Mouse (Mus musculus) heart, adult 9 months (tissue): ENCODE results near the gene Vat1l.

ENCODE experiments used
- DNase-seq, 2 experiments: peaks; one replicate each; pipeline ENCODE4 v3.0.0; 2022; ENCODE audit warnings: low spot score in 2 of 2

Gene Vat1l

DNA sequence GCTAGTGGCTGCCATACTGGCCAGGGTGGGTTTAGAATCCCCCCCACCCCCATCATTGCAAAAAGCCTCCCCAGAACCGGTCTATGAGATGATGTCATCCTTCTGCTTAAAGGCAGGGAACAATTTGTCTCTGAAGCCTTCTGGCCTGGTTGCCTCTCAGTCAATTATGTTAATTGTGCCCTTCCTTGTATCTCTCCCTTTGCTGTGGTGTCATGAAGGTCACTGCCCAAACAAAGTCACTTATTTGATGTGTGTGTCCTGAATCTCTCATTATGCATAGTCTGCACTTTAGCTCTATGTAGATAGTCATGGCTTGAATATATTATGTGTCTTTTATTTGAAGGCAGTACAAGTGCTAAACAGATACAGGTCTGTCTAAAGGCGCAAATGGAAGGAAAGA, 92.8 kb downstream of the Vat1l start:
- DNase-seq = no peak

DNA sequence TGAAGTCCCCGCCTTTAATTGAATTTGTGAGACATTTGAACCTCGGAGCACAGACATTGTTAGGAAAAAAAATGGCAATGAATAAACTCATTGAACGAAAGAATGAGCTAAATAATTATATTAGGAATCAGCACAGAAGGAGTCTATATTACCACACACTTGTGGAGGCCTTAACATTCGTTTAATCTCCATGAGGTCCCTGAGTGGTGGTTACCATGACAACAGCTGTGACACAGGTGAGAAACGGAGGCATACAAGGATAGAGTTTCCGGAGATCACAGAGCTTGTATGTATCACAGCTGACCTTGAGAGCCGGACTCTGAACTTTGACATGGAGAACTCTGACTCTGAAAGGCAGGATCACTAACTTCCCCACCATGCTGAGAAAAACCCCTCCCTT, 94.7 kb downstream of the Vat1l start:
- DNase-seq = no peak

DNA sequence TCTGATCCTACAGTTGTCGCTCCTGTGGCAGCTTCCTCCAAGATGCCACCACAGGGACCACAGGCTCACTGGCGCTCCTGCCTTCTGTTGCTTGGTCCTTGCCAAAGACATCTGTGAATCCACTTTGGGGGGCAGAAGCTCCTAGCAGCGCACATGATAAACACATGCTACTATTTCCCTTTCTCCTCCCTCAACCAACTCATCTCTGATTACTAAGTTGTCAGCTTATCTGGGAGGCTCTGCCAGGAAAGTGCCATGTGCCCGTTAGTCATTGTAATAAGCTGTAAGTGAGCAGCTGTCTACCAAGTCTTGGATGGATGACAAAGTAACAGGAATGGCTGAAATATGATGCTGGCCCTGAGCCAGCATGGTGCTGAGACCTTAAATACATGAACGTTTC, 100.9 kb downstream of the Vat1l start:
- DNase-seq = no peak

DNA sequence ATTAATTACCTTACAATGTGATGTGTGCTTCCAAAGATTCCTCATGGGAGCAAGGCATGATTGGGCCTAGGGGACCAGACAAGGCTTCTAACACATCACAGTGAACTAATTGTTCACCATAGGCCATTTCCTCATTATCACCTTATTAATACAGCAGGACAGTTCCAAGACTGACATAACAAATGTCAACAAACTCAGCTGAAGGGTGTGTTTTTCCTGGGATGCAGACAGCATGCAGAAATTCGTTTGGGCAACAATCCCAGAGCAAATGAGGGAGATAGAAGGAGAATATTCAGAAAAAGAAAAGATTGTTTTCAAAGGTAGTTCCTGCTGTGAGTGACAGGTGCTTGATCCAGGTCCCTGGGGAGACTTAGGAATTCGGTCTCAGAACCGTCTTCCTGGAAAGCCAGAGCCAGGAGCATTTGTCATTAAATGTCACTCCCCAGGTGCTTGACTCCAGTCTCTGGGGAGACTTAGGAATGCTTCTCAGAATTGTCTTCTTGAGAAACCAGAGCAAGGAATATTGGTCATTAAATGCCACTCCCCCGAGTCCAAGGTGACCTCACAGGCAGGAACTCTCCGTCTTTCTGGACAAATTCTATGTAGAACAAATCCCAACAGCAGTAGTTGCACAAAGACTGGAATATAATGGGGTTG, 109.4 kb downstream of the Vat1l start:
- no peak for DNase-seq

DNA sequence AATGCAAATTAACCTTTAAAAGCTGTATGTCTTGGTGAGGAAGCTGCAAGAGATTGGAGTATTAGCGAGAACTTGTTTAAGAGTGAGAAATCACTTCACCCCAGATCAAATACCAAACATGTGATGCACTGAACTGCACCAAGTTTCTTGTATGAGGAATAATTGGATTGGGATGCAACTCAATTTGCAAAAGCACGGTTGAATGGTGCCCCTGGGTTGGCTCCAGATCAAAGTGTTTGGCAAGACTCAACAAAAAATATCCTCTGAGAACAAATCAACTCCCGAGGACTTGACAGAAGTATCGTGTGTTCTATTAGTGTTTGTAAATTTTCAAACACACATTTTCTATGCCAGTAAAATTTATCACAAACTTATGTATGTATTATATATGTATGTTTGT, 112.7 kb downstream of the Vat1l start:
- no peak for DNase-seq

DNA sequence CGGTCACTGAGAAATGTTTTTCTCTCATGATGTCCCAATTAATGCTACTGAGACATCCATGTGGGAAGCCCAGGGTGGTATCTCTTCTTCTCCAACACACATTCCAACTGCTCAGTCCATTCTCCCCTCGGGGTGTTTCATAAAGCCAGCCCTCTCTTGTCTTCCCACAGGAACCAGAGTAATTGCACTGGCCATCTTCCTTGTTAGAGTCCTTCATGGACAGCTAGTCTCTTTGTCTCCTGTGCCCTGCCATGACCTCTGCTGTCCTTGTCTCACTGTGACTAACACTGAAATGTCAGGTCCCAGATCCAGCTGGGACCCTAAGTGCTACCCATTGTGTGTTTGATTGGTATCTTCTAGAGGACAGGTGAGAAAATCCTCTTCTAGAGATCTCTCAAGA, 116.7 kb downstream of the Vat1l start:
- DNase-seq = no peak

DNA sequence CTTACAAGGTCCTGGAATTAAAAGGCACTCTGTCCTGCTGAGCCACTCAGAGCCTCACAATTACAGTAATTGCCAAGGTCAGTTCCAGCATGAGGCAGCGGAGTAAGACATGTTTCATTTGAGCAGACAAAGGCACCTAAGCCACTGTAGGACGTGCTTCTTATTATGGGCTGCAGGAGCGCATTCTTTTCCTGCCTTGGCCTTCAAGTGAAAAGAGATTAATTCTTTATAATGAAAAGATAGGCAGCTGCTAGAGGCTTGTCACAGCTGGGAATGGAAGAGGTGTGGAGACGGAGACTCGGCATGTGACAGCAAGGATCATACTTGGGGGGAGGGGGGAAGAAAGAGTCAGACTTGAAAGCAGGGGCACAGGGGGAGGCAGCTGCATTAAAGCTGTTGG, 126.5 kb downstream of the Vat1l start:
- DNase-seq = no peak

DNA sequence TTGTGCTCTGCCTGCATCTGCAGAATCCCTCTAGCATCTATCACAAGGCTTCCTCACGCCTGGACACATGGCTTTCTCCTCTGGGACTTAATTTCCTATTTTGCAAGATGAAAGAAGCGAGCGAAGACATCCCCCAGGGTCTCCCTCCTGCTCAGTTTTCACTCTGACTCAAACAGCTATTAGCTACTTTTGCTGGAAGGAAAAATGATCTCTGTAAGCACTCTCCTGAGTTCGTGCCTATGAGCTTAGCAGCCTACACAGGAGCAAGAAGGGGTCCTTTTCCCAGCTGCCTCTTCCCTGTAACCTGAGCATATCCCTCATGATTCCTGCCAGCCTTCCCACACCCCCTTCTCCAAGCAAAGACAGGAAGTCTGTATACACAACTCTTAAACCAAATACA, 127.5 kb downstream of the Vat1l start:
- DNase-seq = no peak

DNA sequence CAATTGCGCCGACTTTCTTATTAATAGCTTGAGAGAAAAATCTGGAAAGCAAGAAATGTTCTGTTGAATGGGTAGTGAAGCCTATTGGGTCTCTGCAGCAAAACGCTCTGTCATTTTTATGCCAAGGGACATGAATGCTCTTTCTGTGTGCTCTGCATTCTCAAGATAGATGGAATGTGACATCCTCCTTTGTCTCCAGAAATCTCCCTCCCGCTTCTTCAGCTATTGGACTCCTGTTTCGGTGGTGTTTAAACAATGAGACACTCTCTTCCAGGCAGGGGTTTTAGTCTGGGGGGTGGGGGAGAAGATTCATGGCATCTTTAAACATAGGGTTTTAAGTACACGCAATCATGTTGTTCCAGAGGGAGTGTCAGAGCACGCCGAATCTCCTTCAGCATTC, 130.3 kb downstream of the Vat1l start:
- DNase-seq = no peak

DNA sequence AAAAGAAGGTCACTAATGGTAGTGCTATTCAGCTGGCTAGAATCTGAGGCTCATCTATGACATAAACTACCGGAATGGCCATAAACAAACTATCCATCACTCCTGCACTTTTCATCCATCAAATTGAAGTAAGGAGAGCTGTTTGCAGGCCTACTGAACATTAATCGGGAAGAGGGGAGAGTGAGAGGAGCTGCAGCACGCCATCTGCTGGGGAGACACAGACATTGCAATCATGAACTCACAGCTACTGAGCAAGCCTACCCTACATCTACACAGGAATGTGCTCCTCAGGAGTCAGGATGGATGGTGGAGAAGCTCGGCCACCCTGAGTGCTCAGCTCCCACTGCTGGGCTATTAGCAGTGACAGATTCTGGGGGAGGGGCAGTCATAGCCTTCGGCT, 136.9 kb downstream of the Vat1l start:
- no peak for DNase-seq

DNA sequence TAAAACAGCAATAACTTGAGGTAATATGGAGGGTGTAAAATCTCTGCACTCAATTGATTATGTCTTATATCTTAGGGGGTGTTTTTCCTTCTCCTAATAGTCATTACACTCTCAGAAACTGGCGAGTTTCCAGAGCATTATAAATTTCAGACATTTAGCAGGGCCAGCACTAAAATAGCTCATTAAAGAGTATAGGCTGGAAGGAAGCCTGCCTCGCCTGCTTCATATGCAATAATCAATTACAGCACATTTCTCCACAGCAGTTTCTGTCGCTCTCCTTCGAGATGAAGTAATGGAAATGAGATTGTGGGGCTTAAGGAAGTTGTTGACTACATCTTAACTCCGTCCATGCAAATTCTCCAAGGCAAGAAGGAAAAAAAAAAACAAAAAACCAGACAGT, 139.4 kb downstream of the Vat1l start:
- DNase-seq = no peak

DNA sequence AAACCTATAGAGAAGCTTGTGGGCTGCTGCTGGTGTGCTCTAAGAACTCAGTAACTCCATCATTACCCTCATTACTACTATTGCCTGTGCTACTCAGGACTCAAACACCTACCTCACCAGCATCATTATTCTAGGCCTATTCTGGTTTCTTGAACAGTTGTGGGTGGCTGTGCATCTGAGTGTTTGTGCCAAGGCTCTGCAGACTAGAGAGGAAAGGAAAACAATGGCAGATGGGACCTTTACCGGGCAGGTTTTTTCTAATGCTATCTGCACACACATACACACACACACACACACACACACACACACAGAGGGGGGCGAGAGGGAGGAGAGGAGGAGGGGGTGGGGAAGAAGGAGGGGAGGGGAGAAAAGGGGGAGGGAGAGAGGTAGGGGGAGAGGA, 140.6 kb downstream of the Vat1l start:
- DNase-seq = no peak

DNA sequence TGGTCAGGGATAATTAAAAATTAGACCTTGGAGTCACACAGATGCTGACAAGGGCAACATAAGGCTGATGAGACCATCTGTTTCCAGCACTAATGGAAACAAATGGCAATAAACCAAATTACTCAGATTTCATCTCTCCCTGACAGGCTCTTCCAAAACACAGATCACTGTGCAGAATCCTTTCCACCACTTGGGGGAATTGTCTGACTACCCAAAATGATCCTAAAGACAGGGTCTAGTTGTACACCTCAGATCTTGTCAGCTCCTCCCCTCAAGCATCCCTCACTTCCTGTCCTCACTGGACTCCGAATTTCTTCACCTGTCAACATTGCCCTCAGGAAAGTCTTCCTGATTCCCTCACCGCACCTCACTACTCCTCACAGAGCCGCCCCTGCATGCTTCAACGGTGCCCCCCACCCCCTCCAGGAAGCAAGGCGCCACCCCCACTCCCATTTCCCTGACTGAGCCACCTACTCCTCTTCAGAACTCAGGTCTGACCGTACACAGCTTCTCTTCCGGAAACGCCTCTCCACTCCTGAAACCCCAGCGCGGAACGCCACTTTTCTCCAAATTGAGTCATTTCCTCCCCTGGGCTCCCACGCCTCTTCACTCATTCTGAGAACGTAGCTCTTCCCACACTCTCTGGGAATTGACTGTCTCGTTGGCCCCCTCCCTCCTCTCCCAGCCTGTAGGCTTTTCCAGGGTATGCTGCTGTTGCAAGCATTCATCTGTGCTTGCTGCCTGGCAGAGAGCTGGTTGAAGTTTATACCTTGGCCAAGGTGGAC, 146.4 kb downstream of the Vat1l start:
- no peak for DNase-seq

DNA sequence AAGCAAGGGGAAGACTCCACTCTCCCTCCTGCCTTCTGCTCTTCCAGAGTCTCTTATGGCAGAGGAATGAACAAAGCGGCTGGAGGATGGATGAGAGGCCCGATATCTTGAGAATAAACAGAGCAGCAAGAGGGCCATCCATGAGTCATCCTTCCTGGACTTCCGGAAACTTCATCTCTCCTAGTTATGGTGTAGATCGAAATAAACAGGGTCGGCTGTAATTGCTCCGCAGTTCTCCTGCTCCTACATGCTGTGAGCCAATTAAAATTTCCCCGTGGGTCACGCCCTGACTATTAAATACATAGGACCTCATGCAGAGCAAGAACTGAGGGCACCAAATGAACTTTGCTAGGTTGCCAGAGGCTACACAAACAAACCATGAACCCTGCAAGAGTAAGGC, 155.1 kb downstream of the Vat1l start:
- DNase-seq = no peak

DNA sequence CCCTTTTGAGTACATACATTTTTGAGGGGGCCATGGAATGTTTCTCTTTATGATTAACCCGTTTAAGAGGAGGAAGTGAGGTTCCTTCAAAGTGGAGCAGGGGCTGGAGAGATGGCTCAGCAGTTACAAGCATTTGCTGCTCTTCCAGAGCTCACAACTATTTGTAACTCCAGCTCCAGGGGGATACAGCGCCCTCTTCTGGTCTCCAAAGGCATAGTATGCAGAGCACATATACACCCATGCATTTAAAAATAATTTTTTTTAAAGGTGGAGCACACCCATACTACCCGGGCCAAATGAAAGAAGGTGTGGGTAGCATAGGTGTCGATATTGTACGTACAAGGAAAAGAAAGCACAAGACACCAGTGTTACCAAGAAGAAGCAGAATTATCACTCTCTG, 157.8 kb downstream of the Vat1l start:
- DNase-seq = no peak

DNA sequence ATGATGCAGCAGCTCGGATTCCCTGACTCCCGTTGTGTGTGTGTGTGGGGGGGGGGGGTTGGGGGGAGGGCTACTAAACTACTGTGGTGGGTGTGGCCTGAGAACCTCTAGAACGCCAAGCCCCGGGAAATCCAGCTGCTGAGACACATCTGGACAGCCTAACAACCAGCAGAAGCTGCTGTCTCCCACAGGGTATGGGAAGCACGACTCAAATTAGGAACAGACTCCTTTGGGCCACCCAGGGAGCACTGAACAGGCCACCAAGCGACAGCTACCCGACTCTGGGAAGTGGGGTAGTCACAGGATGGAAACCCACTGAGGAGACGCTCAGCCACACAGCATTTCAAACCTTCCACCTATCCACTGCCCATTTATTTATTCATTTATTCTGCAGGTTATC, 158.2 kb downstream of the Vat1l start:
- no peak for DNase-seq

DNA sequence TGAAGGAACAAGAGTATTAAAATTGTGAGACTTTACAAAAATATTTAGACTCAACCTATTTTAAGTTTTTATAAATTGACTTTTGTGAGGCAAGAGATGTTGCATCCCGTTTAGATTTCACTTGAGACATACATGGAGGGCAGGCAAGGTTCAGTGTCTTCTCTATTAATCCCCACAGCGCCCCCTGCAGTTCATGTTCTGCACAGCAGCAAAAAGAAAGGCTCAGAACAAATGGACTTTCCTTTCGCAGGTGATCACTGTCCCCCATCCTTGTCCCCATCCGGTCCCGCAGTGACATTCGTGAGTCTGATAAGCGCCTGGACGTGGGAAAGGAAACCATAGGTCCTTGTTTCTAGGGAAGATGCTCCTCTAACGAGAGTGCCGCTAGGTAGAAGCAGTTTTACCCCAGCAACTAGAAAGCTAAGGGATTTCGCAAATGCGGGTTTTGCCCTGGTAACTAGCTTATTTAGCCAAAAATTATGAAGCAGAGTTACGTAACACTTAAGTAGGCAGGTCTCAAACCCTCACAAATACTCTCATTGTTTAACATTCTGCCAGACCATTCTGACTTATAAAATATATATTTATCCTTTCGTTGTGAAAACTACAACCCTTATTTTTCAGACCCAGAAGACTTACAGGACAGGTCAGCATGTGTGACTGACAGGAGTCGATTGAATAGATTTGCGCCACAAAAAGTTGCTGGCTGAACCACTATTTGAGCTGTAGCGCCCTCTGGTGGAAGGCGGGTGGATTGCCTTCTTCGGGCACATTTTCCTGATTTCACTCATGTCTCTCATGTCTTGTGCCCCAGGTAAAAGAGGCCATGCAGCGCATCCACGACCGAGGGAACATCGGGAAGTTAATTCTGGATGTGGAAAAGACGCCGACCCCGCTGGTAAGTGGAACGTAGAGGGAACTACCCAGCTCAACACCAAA, 163.9 kb downstream of the Vat1l start:
- peak; percentile 4 to 41 for DNase-seq

DNA sequence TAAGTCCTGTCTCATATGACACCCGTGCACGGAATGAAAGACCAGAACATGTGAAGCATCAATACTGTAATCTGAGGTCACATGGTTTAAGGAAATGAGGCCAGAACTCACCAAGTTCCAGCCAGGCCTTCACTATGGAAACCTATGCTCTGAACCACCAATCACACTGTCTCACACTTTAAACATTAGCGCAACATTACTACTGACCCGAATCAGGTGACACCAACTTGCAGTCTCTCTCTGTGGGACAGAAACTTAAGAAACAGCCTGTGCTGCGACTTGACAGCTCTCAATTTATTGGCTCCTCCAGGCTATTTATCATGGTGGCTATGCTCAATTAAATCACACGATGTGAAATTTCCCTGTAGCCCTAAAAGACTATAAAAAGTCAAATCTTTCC, 169.0 kb downstream of the Vat1l start:
- no peak for DNase-seq

DNA sequence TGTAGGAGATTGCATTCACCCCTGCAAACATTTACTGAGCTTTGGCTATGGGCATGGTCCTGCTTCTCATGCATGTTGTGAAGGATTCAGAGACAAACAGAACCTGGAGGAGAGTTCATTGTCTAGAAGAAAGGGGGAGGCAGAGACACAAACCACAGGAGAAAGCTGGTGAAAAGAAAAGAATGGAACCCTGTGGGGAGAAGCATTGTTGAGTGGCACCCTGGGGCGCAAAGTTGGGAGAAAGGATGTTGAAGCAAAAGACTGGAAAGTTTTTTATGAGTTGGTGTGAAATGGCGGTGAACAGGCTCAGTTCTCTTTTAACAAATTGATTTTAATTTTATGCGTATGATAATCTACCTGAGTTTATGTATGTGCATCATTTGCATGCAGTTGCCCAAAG, 178.8 kb downstream of the Vat1l start:
- no peak for DNase-seq

DNA sequence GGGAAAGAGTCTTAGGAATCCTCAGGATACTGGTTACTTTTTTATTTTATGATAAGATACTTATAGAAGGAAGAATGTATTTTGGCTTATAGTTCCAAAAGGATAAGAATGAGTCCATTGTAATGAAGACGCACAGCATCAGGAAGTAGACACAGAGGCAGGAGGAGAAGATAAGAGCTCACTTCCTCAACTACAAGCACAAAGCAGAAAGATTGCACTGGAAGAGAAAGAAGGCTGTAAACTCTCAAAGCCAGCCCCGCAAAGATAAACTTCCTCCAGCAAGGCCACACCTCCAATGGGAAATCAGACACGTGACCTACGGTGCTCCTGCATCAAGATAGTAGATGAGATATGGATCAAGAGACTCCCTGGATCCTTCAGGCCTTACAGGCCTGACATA, 182.1 kb downstream of the Vat1l start:
- no peak for DNase-seq

DNA sequence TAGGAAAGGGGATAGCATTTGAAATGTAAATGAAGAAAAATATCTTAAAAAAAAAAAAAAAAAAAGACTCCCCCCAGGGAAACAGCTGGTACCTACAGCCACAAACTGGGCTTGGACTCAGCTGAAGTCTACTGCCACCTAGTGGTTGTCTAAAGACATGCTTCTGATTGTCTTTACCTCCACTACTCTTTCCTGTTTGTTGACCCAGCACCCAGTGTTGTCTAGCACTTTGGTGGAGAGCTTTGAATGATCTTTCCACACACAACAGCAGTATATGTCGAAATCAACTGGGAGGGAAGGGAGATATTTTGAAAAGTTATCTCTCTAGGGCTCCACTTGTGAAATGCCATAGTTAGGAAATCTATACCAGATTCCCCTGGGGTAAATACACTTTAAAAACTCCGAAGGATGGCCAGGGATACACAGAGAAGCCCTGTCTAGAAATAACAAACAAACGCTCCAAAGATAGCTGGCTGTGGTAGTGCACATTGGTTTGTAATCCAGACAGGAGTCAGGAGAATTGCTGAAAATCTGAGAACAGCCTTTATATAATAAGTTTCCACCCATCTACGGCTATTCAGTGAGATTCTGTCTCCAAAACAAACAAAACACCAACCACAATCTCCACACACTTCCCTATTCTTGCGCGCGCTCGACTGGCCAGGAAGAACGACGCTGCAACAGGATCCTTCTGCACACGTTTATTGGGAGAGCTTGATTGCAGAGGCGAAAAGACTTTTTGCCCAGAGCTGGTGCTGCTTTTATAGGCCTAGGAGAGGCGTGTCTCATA, 185.2 kb downstream of the Vat1l start:
- no peak for DNase-seq

DNA sequence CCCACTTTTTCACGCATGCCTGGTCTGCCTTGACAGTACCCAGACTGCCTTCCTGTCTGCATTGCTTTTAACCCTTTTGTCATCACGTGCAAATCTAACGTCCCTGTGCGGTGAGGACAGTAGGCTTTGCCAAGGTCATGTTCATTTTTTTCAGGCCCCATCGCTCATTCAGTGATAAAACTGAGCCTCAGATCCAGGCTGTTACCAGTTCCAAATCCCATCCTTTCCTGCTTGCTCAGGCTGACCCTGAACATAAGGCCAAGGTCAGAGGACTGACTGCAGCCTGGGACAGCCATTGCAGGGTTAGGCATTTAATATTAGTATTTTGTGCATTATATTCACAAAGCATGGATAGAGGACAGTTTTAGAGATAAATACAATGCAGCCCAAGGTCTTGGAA, 192.9 kb downstream of the Vat1l start:
- DNase-seq = no peak
